Mouse (Mus musculus) MEL-GATA-1-ER (cell line): ENCODE data around the gene Gm11562.

ENCODE experiments used
- DNase-seq: peaks from one replicate; pipeline ENCODE4 v3.0.0-alpha.2; 2012; ENCODE audit warnings: low read depth; ENCODE audit errors: extremely low read depth

Gene Gm11562

GRCm38 (mm10) chr11:99585096-99585495 is 35.1 kb downstream of the Gm11562 start:
- no peak for DNase-seq

DNA sequence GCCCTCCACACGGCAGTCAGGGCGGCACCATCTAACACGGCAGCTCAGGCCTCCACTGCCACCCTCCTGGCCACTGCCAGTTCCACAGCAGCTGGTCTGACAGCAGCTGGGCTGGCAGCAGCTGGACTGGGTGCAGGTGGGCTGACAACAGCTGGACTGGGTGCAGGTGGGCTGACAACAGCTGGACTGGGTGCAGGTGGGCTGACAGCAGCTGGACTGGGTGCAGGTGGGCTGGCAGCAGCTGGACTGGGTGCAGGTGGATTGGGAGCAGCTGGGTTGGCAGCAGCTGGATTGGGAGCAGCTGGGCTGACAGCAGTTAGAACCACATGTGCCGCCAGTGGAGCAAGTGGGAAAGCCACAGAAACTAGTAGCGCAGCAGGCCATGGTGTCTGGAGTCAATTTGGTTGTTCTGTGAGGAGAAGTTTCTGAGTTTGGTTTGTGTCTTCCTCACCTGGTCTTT is 37.0 kb downstream of the Gm11562 start, which contains the start of gene Krtap1-4:
TSS of gene Krtap1-4 (minus strand) at position 410 of the 460 bp plus-strand sequence.
- no peak for DNase-seq

DNA sequence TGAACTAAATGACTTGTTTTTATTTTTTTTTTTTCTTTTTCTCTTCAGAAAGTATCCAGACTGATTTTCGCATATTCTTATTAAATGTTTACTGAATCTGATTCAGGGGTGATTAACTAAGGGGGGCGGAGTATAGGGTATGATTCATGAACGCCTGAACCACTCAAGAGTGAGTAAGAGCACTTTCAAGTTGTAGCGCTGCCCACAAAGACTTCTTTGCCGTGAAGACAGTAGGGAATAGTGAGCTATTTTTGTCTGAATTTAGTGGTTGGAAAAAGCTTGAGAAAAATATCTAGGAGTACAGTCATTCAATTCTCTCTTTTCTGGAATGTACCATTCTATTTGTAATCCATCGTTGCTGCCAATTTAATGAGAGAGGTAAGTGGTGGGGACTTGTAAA is 38.7 kb downstream of the Gm11562 start:
- no peak for DNase-seq

- DNase-seq: no peak
Measured at GRCm38 (mm10) chr11:99581051-99581450, 39.2 kb downstream of the Gm11562 start.

- no peak for DNase-seq
Measured at GRCm38 (mm10) chr11:99580636-99581035, 39.6 kb downstream of the Gm11562 start, which contains the start of gene Krtap1-5. Krtap1-5 (minus strand) TSS chr11:99581016.

DNA sequence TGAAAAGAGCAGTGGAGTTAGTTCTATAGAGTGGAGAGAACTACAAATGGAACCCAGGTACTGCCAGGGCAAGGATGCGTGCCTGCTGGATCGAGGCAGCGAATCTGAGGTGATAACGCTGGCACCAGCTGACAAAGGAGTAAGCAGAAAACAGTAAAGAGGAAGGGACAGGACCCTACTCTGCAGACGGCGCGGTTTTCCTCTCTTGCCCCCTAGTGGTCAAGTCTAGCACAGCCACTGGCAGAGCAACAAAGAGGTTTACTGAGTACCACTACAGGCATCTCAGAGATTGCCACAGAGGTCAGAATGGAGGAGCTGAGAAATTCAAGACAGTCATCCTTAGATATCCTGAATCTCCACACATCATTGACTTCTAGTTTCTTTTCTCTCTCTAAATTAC is 46.1 kb downstream of the Gm11562 start:
- DNase-seq: no peak

DNA sequence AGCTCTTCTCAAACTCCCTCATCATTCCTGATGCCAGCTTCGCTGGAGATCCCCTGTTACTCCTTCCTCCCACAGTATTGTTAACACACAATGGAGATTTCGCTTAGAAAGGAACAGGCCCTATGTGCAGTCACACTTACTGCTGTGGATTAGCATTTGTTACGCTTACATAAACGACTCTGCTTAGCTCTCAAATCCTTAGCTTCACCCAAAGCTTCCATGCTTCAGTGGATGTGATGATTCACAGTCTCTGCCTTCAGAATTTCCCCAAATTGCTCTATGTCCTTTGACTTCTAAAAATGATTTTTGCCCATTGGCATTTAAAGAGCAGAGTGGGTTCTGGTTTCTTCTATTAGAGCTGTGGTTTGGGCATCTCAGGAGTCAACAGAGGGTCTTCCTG is 47.1 kb downstream of the Gm11562 start:
- no peak for DNase-seq
